Mouse (Mus musculus): ENCODE results near the gene Emc6.

DNA sequence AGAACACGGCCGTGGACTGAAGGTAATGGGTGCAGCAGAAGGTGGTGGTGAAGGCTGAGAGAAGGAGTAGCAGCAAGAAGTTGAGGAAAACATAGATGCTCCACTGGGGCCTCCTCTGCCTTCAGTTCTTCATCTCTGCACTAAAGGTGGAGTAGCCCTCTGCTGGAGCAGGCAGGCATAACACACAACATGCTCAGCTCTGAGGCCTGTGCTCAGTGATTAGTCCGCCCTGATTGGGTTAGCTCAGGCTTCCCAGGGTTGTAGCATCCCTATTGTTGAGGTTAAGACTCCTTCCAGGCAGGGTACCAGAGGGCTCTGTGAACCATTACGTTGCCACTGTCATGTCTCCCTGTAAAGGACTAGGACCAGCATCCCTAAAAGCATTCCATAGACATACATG, 7.6 kb downstream of the Emc6 start:
- no peak for TF ChIP-seq POLR2A (IDR thresholded peaks at IDR 0.05; ENCODE audit: low read depth, low read length)
- TF ChIP-seq CTCF (IDR thresholded peaks at IDR 0.05; ENCODE audit: extremely low read depth, insufficient read depth, insufficient read length, insufficient replicate concordance) = peak; percentile 38; the same call in 1 of the 2 replicates

Measured in spleen, adult 2 months (tissue).